In the genomic region with DNA sequence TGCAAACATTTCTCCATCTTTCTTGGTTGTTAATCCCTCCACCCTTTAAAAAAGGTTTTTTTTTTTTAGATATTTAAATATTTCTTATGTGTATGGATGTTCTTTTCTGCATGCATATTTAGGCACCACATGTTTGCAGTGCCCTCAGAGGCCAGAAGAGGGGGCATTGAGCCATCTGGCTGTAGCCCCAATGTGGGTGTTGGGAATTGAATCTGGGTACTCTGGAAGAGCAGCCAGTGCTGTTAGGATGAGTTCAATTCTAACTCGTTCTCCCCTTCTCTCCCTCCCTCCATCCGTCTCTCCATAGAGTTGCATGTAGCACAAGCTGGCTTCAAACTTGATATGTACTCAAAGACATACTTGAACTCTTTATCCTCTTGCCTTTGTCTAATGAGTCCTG, we compare ENCODE assay signal across 15 mouse cellular contexts. TPM values are rescaled to one million over a fixed set of nuclear protein-coding genes. Genes with fewer than 3 reads are reported as not detected.
DNase-seq lines count a peak whose midpoint lies in the region; ATAC-seq and TF ChIP-seq lines count a peak whose summit lies in the region.
"Had no signal": no experiment of that assay in that cellular context is flagged by ENCODE, and none has a peak within 500 bp of the region (broad histone marks: within the 10 kb centered on the region; RNA-seq: fewer than 3 reads in every experiment).

No protein-coding gene starts in this region.

- H3K4me3 ChIP-seq in intestine, postnatal 0 days (ENCODE audit: low read depth, low read length): no peak overlapping the region
- H3K4me3 ChIP-seq in intestine, embryonic 15.5 days (replicated peaks): no peak overlapping the region
- no peak overlapping the region for H3K4me3 ChIP-seq in midbrain, postnatal 0 days (ENCODE audit: low read depth, low read length)
- H3K4me3 ChIP-seq in midbrain, embryonic 16.5 days (ENCODE audit: low read depth, low read length): no peak overlapping the region
- H3K4me3 ChIP-seq in ES-E14 (ENCODE audit: insufficient read depth in 1 of 2, low read depth in 1 of 2, low read length in 2 of 2, poor library complexity in 1 of 2, severe bottlenecking in 1 of 2): no peak overlapping the region
- H3K4me3 ChIP-seq: forebrain, embryonic 15.5 days; hindbrain, embryonic 13.5 days; limb, embryonic 13.5 days; midbrain, embryonic 10.5 days had no signal

- TF ChIP-seq CTCF in intestine, postnatal 0 days (IDR thresholded peaks at IDR 0.05; ENCODE audit: low read depth): peak; percentile 52
- TF ChIP-seq CTCF in midbrain, postnatal 0 days (IDR thresholded peaks at IDR 0.05): peak; percentile 38

- 83% methylated on average over 2 of the region's 2 CpGs for WGBS in intestine, postnatal 0 days
- 76% methylated on average over 2 of the region's 2 CpGs for WGBS in intestine, embryonic 15.5 days
- WGBS in midbrain, postnatal 0 days: 86% methylated on average over 2 of the region's 2 CpGs
- WGBS in midbrain, embryonic 16.5 days: 83% methylated on average over 2 of the region's 2 CpGs

- H3K36me3 ChIP-seq in intestine, postnatal 0 days (ENCODE audit: control insufficient read depth, insufficient read depth): no peaks in the 10 kb centered on the region
- no peaks in the 10 kb centered on the region for H3K36me3 ChIP-seq in intestine, embryonic 15.5 days
- H3K36me3 ChIP-seq in midbrain, postnatal 0 days (ENCODE audit: insufficient read depth, low read length): no peaks in the 10 kb centered on the region
- no peaks in the 10 kb centered on the region for H3K36me3 ChIP-seq in midbrain, embryonic 16.5 days (ENCODE audit: control insufficient read depth, insufficient read depth, low read length)
- H3K36me3 ChIP-seq in ES-E14 (ENCODE audit: control insufficient read depth, insufficient read depth, low read length, poor library complexity, severe bottlenecking): no peaks in the 10 kb centered on the region
- H3K36me3 ChIP-seq: forebrain, embryonic 15.5 days; hindbrain, embryonic 13.5 days; limb, embryonic 13.5 days; midbrain, embryonic 10.5 days had no signal

- H3K4me2 ChIP-seq in intestine, postnatal 0 days (replicated peaks; ENCODE audit: low read depth): no peak overlapping the region
- no peak overlapping the region for H3K4me2 ChIP-seq in intestine, embryonic 15.5 days (replicated peaks)
- no peak overlapping the region for H3K4me2 ChIP-seq in midbrain, postnatal 0 days (ENCODE audit: low read depth, low read length, poor library complexity, severe bottlenecking)
- no peak overlapping the region for H3K4me2 ChIP-seq in midbrain, embryonic 16.5 days (ENCODE audit: low read length)
- H3K4me2 ChIP-seq: forebrain, embryonic 15.5 days; hindbrain, embryonic 13.5 days; limb, embryonic 13.5 days had no signal

- no peak for ATAC-seq in intestine, postnatal 0 days
- ATAC-seq in intestine, embryonic 15.5 days: no peak
- ATAC-seq in midbrain, postnatal 0 days (ENCODE audit: low FRiP score): no peak
- ATAC-seq in midbrain, embryonic 16.5 days: no peak
- ATAC-seq: forebrain, embryonic 15.5 days had no signal

- no peak overlapping the region for H3K27ac ChIP-seq in intestine, postnatal 0 days (ENCODE audit: low read depth, low read length)
- no peak overlapping the region for H3K27ac ChIP-seq in intestine, embryonic 15.5 days
- H3K27ac ChIP-seq in midbrain, postnatal 0 days (ENCODE audit: low read depth, low read length): no peak overlapping the region
- H3K27ac ChIP-seq in midbrain, embryonic 16.5 days (ENCODE audit: low read length): no peak overlapping the region
- H3K27ac ChIP-seq in ES-E14 (ENCODE audit: insufficient read depth, low read depth, low read length, poor library complexity, severe bottlenecking): no peak overlapping the region
- H3K27ac ChIP-seq: forebrain, embryonic 15.5 days; hindbrain, embryonic 13.5 days; limb, embryonic 13.5 days; midbrain, embryonic 10.5 days had no signal

- no peak for DNase-seq in midbrain, postnatal 0 days (ENCODE audit: low spot score)
- DNase-seq in ES-E14 (ENCODE audit: low read depth, low spot score): no peak
- no peak for DNase-seq in urinary bladder, adult 2 months (ENCODE audit: low spot score)
- no peak for DNase-seq in urinary bladder, postnatal 4 days (ENCODE audit: low spot score in 2 of 2)
- DNase-seq: cerebellum, adult 9-11 months; gastrocnemius, postnatal 14 days; kidney, adult 8-10 months; right cerebral cortex, postnatal 4 days had no signal

- H3K9me3 ChIP-seq in intestine, postnatal 0 days (ENCODE audit: control insufficient read depth): no peaks in the 10 kb centered on the region
- H3K9me3 ChIP-seq in intestine, embryonic 15.5 days: no peaks in the 10 kb centered on the region
- no peaks in the 10 kb centered on the region for H3K9me3 ChIP-seq in midbrain, postnatal 0 days (ENCODE audit: low read length)
- no peaks in the 10 kb centered on the region for H3K9me3 ChIP-seq in midbrain, embryonic 16.5 days (replicated peaks; ENCODE audit: control insufficient read depth, low read length, poor library complexity, severe bottlenecking)
- H3K9me3 ChIP-seq in ES-E14 (ENCODE audit: control insufficient read depth, insufficient read depth, low read depth, low read length): no peaks in the 10 kb centered on the region
- H3K9me3 ChIP-seq: forebrain, embryonic 15.5 days; hindbrain, embryonic 13.5 days; limb, embryonic 13.5 days; midbrain, embryonic 10.5 days had no signal

- H3K9ac ChIP-seq in intestine, postnatal 0 days (ENCODE audit: low read depth, low read length): no peak overlapping the region
- no peak overlapping the region for H3K9ac ChIP-seq in intestine, embryonic 15.5 days
- H3K9ac ChIP-seq in midbrain, postnatal 0 days (replicated peaks; ENCODE audit: low read length, poor library complexity, severe bottlenecking): no peak overlapping the region
- no peak overlapping the region for H3K9ac ChIP-seq in midbrain, embryonic 16.5 days (ENCODE audit: low read depth, low read length)
- no peak overlapping the region for H3K9ac ChIP-seq in ES-E14 (ENCODE audit: insufficient read depth, low read depth, low read length, poor library complexity, severe bottlenecking)
- H3K9ac ChIP-seq: forebrain, embryonic 15.5 days; hindbrain, embryonic 13.5 days; limb, embryonic 13.5 days had no signal

- no peaks in the 10 kb centered on the region for H3K4me1 ChIP-seq in intestine, postnatal 0 days (replicated peaks; ENCODE audit: control insufficient read depth, insufficient read depth, low read length)
- no peaks in the 10 kb centered on the region for H3K4me1 ChIP-seq in intestine, embryonic 15.5 days (replicated peaks)
- H3K4me1 ChIP-seq in midbrain, postnatal 0 days (ENCODE audit: insufficient read depth, low read length): no peaks in the 10 kb centered on the region
- H3K4me1 ChIP-seq in midbrain, embryonic 16.5 days (ENCODE audit: control insufficient read depth, insufficient read depth, low read length): no peaks in the 10 kb centered on the region
- peaks cover 0 to 3% of the 10 kb centered on the region in 2 experiments; a peak in 1 of 4 replicates for H3K4me1 ChIP-seq in ES-E14 (ENCODE audit: control insufficient read depth in 2 of 2, insufficient read depth in 2 of 2, low read length in 2 of 2, poor library complexity in 1 of 2)
- H3K4me1 ChIP-seq: forebrain, embryonic 15.5 days; limb, embryonic 13.5 days had no signal

- in situ Hi-C loops in ES-E14 (cut with MboI; ENCODE audit: low sequenced_read_pairs in 2 of 2, unreplicated experiment in 2 of 2): no loop called here

- H3K27me3 ChIP-seq in intestine, postnatal 0 days (replicated peaks; ENCODE audit: control insufficient read depth, insufficient read depth, low read length): no peaks in the 10 kb centered on the region
- H3K27me3 ChIP-seq in intestine, embryonic 15.5 days (replicated peaks): no peaks in the 10 kb centered on the region
- H3K27me3 ChIP-seq in midbrain, postnatal 0 days (ENCODE audit: insufficient read depth, low read length): no peaks in the 10 kb centered on the region
- no peaks in the 10 kb centered on the region for H3K27me3 ChIP-seq in midbrain, embryonic 16.5 days (ENCODE audit: control insufficient read depth, insufficient read depth, low read depth, low read length)
- H3K27me3 ChIP-seq: forebrain, embryonic 15.5 days; hindbrain, embryonic 13.5 days; limb, embryonic 13.5 days had no signal

TF ChIP-seq in ES-E14, 5 proteins besides CTCF, POLR2A, EP300 and RAD21:
- no peak for TF ChIP-seq CHD2 (IDR thresholded peaks at IDR 0.05; ENCODE audit: low read depth, low read length)
- 0 out of 2 replicates have a peak, but pooled peaks have one; percentile 10 for TF ChIP-seq ZC3H11A (IDR thresholded peaks at IDR 0.05; ENCODE audit: borderline replicate concordance, low read depth, low read length)

RNA-seq across cellular contexts. Expression of gene C1qtnf9, which starts 5.5 kb away (rescaled TPM):
- polyA plus RNA-seq in intestine, postnatal 0 days (2015; fragmentation: Nextera tagmentation; extraction: Ambion mirVana): 1.4 and 1.6 TPM in 2 replicates
- 1.3 and 2.0 TPM in 2 replicates for polyA plus RNA-seq in intestine, embryonic 15.5 days (2015; fragmentation: Nextera tagmentation; extraction: Ambion mirVana)
- total RNA-seq in midbrain, postnatal 0 days (2014; rRNA removed): 0.11 and 0.28 TPM in 2 replicates
- 0.10 TPM in 1 of 2 replicates, not detected in the other for polyA plus RNA-seq in midbrain, postnatal 0 days (2015; fragmentation: Nextera tagmentation; extraction: Ambion mirVana)
- polyA plus RNA-seq in midbrain, embryonic 16.5 days (2015; fragmentation: Nextera tagmentation; extraction: Ambion mirVana): not detected in 2 replicates
- total RNA-seq in ES-E14 (2012; rRNA removed): 0.49 and 0.90 TPM in 2 replicates
- polyA plus RNA-seq in urinary bladder, adult 2 months (2012; rRNA removed): 6.9 and 7.8 TPM in 2 replicates

RNA-seq across cellular contexts. Expression of gene Mipep, which starts 10.9 kb away (rescaled TPM):
- polyA plus RNA-seq in intestine, postnatal 0 days (2015; fragmentation: Nextera tagmentation; extraction: Ambion mirVana): 6.7 and 7.0 TPM in 2 replicates
- polyA plus RNA-seq in intestine, embryonic 15.5 days (2015; fragmentation: Nextera tagmentation; extraction: Ambion mirVana): 20.5 and 22.1 TPM in 2 replicates
- 23.6 and 32.1 TPM in 2 replicates for total RNA-seq in midbrain, postnatal 0 days (2014; rRNA removed)
- 16.7 and 17.1 TPM in 2 replicates for polyA plus RNA-seq in midbrain, postnatal 0 days (2015; fragmentation: Nextera tagmentation; extraction: Ambion mirVana)
- 20.3 and 20.7 TPM in 2 replicates for polyA plus RNA-seq in midbrain, embryonic 16.5 days (2015; fragmentation: Nextera tagmentation; extraction: Ambion mirVana)
- total RNA-seq in ES-E14 (2012; rRNA removed): 7.9 and 17.3 TPM in 2 replicates
- 11.7 and 11.9 TPM in 2 replicates for polyA plus RNA-seq in urinary bladder, adult 2 months (2012; rRNA removed)
